31 mouse cellular contexts compared by ENCODE assay signal in genomic region chr15:9334596-9334995, GRCm38 (mm10). TPM values are rescaled to one million over a fixed set of nuclear protein-coding genes. Genes with fewer than 3 reads are reported as not detected.
DNase-seq lines count a peak whose midpoint lies in the region; ATAC-seq lines count a peak whose summit lies in the region.
"Had no signal": no experiment of that assay in that cellular context is flagged by ENCODE, and none has a peak within 500 bp of the region (broad histone marks: within the 10 kb centered on the region; RNA-seq: fewer than 3 reads in every experiment).

No protein-coding gene starts in this region.

- peak; percentile 46 to 75 for DNase-seq in kidney, adult 8-10 months
- DNase-seq in kidney, postnatal 4 days = no peak
- DNase-seq in kidney, postnatal 25 days = peak; percentile 31 to 51
- DNase-seq in kidney, postnatal 36 days = peak; percentile 32 to 74
- DNase-seq in left cerebral cortex, adult 9 months (ENCODE audit: low spot score in 2 of 2) = no peak
- DNase-seq: adrenal gland, adult 8-10 months; adrenal gland, postnatal 25 days; cerebellum, adult 11-12 months; cerebellum, adult 8-10 months; cerebellum, postnatal 10 days; cerebellum, postnatal 36 days; embryo, embryonic 11 days; gastrocnemius, postnatal 25 days; heart, adult 18-20 months; heart, postnatal 10 days; heart, postnatal 36 days had no signal

- H3K9me3 ChIP-seq in kidney, embryonic 15.5 days (replicated peaks) = no peaks in the 10 kb centered on the region
- H3K9me3 ChIP-seq: embryonic facial prominence, embryonic 10.5 days; embryonic facial prominence, embryonic 13.5 days; forebrain, embryonic 12.5 days; forebrain, embryonic 15.5 days; heart, embryonic 12.5 days; heart, embryonic 15.5 days; hindbrain, embryonic 13.5 days had no signal

- no peak overlapping the region for H3K4me2 ChIP-seq in kidney, embryonic 15.5 days
- H3K4me2 ChIP-seq: embryonic facial prominence, embryonic 13.5 days; forebrain, embryonic 12.5 days; forebrain, embryonic 15.5 days; heart, embryonic 12.5 days; heart, embryonic 15.5 days; hindbrain, embryonic 13.5 days had no signal

- H3K27me3 ChIP-seq in kidney, embryonic 15.5 days = no peaks in the 10 kb centered on the region
- H3K27me3 ChIP-seq: embryonic facial prominence, embryonic 13.5 days; forebrain, embryonic 12.5 days; forebrain, embryonic 15.5 days; heart, embryonic 12.5 days; heart, embryonic 15.5 days; hindbrain, embryonic 13.5 days had no signal

- H3K4me3 ChIP-seq in kidney, embryonic 15.5 days (replicated peaks) = no peak overlapping the region
- H3K4me3 ChIP-seq: embryonic facial prominence, embryonic 10.5 days; embryonic facial prominence, embryonic 13.5 days; erythroblast, embryonic 14.5 days; forebrain, embryonic 12.5 days; forebrain, embryonic 15.5 days; heart, embryonic 12.5 days; heart, embryonic 15.5 days; hindbrain, embryonic 10.5 days; hindbrain, embryonic 13.5 days had no signal

- H3K36me3 ChIP-seq in kidney, embryonic 15.5 days = no peaks in the 10 kb centered on the region
- H3K36me3 ChIP-seq: embryonic facial prominence, embryonic 10.5 days; embryonic facial prominence, embryonic 13.5 days; forebrain, embryonic 12.5 days; forebrain, embryonic 15.5 days; heart, embryonic 12.5 days; heart, embryonic 15.5 days; hindbrain, embryonic 10.5 days; hindbrain, embryonic 13.5 days had no signal

- no peak overlapping the region for H3K9ac ChIP-seq in kidney, embryonic 15.5 days
- H3K9ac ChIP-seq: embryonic facial prominence, embryonic 13.5 days; forebrain, embryonic 12.5 days; forebrain, embryonic 15.5 days; heart, embryonic 12.5 days; heart, embryonic 15.5 days; hindbrain, embryonic 13.5 days had no signal

- WGBS in kidney, embryonic 15.5 days = 66% methylated on average over 2 of the region's 2 CpGs

- no peak for ATAC-seq in kidney, embryonic 15.5 days (replicated peaks; ENCODE audit: low FRiP score)
- ATAC-seq: activated CD4-positive, CD25-positive, alpha-beta regulatory T cell, adult 4 months; CD4-positive, CD25-positive, alpha-beta regulatory T cell, adult 4 months; forebrain, embryonic 15.5 days had no signal

- no peak overlapping the region for H3K27ac ChIP-seq in kidney, embryonic 15.5 days
- H3K27ac ChIP-seq: embryonic facial prominence, embryonic 10.5 days; embryonic facial prominence, embryonic 13.5 days; forebrain, embryonic 12.5 days; forebrain, embryonic 15.5 days; heart, embryonic 15.5 days; hindbrain, embryonic 10.5 days; hindbrain, embryonic 13.5 days had no signal

- no peaks in the 10 kb centered on the region for H3K4me1 ChIP-seq in kidney, embryonic 15.5 days
- H3K4me1 ChIP-seq: embryonic facial prominence, embryonic 10.5 days; embryonic facial prominence, embryonic 13.5 days; forebrain, embryonic 12.5 days; forebrain, embryonic 15.5 days; heart, embryonic 12.5 days; heart, embryonic 15.5 days; hindbrain, embryonic 10.5 days; hindbrain, embryonic 13.5 days had no signal

RNA-seq across cellular contexts. Expression of gene Ugt3a2, which starts 0.8 kb away (rescaled TPM):
- polyA plus RNA-seq in kidney, embryonic 15.5 days (2015; fragmentation: Nextera tagmentation; extraction: Ambion mirVana) = 0.06 and 0.39 TPM in 2 replicates
- polyA plus RNA-seq: activated CD4-positive, CD25-positive, alpha-beta regulatory T cell, adult 4 months; brain, embryonic 14.5 days; C2C12; cortical plate, adult 2 months; embryonic facial prominence, embryonic 10.5 days; embryonic facial prominence, embryonic 13.5 days; erythroblast, embryonic 14.5 days; forebrain, embryonic 12.5 days; forebrain, embryonic 15.5 days; heart, embryonic 12.5 days; heart, embryonic 15.5 days; hindbrain, embryonic 10.5 days; hindbrain, embryonic 13.5 days had no signal

RNA-seq across cellular contexts. Expression of gene Ugt3a1, which starts 57.9 kb away (rescaled TPM):
- 0.13 and 0.17 TPM in 2 replicates for polyA plus RNA-seq in kidney, embryonic 15.5 days (2015; fragmentation: Nextera tagmentation; extraction: Ambion mirVana)
- polyA plus RNA-seq: activated CD4-positive, CD25-positive, alpha-beta regulatory T cell, adult 4 months; brain, embryonic 14.5 days; C2C12; CD4-positive, CD25-positive, alpha-beta regulatory T cell, adult 4 months; cortical plate, adult 2 months; embryonic facial prominence, embryonic 10.5 days; embryonic facial prominence, embryonic 13.5 days; erythroblast, embryonic 14.5 days; forebrain, embryonic 12.5 days; forebrain, embryonic 15.5 days; heart, embryonic 12.5 days; heart, embryonic 15.5 days; hindbrain, embryonic 10.5 days; hindbrain, embryonic 13.5 days had no signal

Comparison
In these comparisons a context has a peak if more than half of its experiments do, and no peak if none do; other contexts are left out.
1. DNase-seq: peak in kidney, adult 8-10 months (2 of 2), kidney, postnatal 25 days (2 of 2) and kidney, postnatal 36 days (2 of 2); none in kidney, postnatal 4 days (0 of 2) and left cerebral cortex, adult 9 months (0 of 2).